Mouse (Mus musculus): Measurements from ENCODE around the gene 9530053A07Rik.

Gene 9530053A07Rik

GRCm38 (mm10) chr7:28175358-28175757 lies 46.1 kb downstream of the 9530053A07Rik start:
- no peak for DNase-seq

- DNase-seq: peak; percentile 99
Observed at GRCm38 (mm10) chr7:28179228-28179627, 50.0 kb downstream of the 9530053A07Rik start, which contains the start of gene Dyrk1b. Gene Dyrk1b, plus strand, starts transcription at chr7:28179469.

- DNase-seq: peak; percentile 90 to 94
Observed at GRCm38 (mm10) chr7:28179741-28180377, 50.6 kb downstream of the 9530053A07Rik start.

GRCm38 (mm10) chr7:28180890-28181289 lies 51.6 kb downstream of the 9530053A07Rik start:
- no peak for DNase-seq

GRCm38 (mm10) chr7:28181376-28181775 lies 52.1 kb downstream of the 9530053A07Rik start:
- DNase-seq: peak in 1 of 2 experiments; percentile 21

- DNase-seq: no peak
Observed at GRCm38 (mm10) chr7:28182320-28182719, 53.1 kb downstream of the 9530053A07Rik start.

GRCm38 (mm10) chr7:28185884-28186283 lies 56.6 kb downstream of the 9530053A07Rik start:
- no peak for DNase-seq

GRCm38 (mm10) chr7:28186631-28187030 lies 57.4 kb downstream of the 9530053A07Rik start:
- peak in 1 of 2 experiments; percentile 27 for DNase-seq

GRCm38 (mm10) chr7:28191489-28191888 lies 62.2 kb downstream of the 9530053A07Rik start:
- DNase-seq: no peak

GRCm38 (mm10) chr7:28191903-28192302 lies 62.6 kb downstream of the 9530053A07Rik start:
- DNase-seq: no peak

GRCm38 (mm10) chr7:28195414-28196098 lies 66.3 kb downstream of the 9530053A07Rik start:
- DNase-seq: no peak

- no peak for DNase-seq
Observed at GRCm38 (mm10) chr7:28196528-28196927, 67.3 kb downstream of the 9530053A07Rik start.

GRCm38 (mm10) chr7:28199054-28199453 lies 69.8 kb downstream of the 9530053A07Rik start:
- no peak for DNase-seq

GRCm38 (mm10) chr7:28203207-28204108 lies 74.2 kb downstream of the 9530053A07Rik start:
- DNase-seq: no peak

GRCm38 (mm10) chr7:28206044-28206600 lies 76.9 kb downstream of the 9530053A07Rik start:
- peak; percentile 35 to 42 for DNase-seq

GRCm38 (mm10) chr7:28208396-28208987 lies 79.2 kb downstream of the 9530053A07Rik start:
- no peak for DNase-seq

- DNase-seq: peak; percentile 69 to 76
Observed at GRCm38 (mm10) chr7:28208988-28209508, 79.8 kb downstream of the 9530053A07Rik start.

- no peak for DNase-seq
Observed at GRCm38 (mm10) chr7:28210731-28211130, 81.5 kb downstream of the 9530053A07Rik start.

GRCm38 (mm10) chr7:28214142-28214541 lies 84.9 kb downstream of the 9530053A07Rik start:
- DNase-seq: peak; percentile 61 to 73

All from thymus, postnatal 36 days (tissue).